Mouse (Mus musculus) urinary bladder, postnatal 36 days (tissue): Measurements from ENCODE around the gene Mrpl38.
"Not testable (repeated sequence)": the region's sequence is repeated elsewhere in the genome, so short reads cannot be mapped to it uniquely, and the experiment has no call there.

Experiments used
- DNase-seq, 2 experiments: peaks; one replicate each; pipeline ENCODE4 v3.0.0; 2022; ENCODE audit warnings: low spot score in 2 of 2, mixed read lengths in 1 of 2

Gene Mrpl38

GRCm38 (mm10) chr11:116145481-116146293, 7.0 kb upstream of the Mrpl38 start:
- no peak for DNase-seq

DNA sequence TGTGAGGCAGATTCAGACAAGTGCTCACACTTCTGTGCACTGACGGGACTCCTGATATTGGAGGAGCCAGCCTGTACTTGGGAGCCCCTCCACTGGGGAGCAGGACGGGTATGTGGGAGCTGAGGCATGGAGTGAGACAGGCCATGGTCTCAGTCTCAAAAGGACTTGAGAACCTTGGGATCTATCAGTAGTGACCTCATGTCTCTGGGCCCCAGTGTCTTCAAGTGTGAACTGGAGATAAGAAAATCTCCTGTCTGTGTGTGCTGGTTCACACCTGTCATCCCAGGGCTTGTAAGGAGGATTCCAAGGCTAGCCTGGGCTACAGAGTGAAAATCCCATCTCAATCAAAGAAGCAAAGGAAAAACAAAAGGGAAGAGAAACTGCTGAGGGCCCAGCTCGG, 4.8 kb upstream of the Mrpl38 start:
- no peak for DNase-seq

GRCm38 (mm10) chr11:116142211-116142991, 3.7 kb upstream of the Mrpl38 start:
- no peak for DNase-seq

GRCm38 (mm10) chr11:116138096-116138467, 586 bp downstream of the Mrpl38 start:
- DNase-seq = no peak

DNA sequence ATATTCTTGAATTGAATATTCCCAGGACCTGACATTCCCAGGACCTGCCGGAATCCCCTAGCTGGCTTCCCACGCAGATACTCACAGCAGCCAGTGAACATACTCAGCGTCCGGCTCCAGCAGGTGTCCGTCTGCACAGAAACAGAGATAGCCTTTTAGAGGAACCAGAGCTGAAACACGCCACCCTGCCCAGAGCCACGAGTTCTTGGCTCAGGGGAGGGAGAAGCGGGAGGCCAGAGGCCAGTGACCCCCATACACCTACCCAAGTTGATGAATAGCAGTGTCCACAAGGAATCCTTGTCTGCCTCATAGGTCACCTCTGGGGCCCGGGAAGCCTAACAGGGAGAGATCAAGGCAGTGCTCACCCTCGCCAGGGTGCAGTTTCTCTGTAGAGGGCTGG, 4.5 kb downstream of the Mrpl38 start:
- DNase-seq = no peak

DNA sequence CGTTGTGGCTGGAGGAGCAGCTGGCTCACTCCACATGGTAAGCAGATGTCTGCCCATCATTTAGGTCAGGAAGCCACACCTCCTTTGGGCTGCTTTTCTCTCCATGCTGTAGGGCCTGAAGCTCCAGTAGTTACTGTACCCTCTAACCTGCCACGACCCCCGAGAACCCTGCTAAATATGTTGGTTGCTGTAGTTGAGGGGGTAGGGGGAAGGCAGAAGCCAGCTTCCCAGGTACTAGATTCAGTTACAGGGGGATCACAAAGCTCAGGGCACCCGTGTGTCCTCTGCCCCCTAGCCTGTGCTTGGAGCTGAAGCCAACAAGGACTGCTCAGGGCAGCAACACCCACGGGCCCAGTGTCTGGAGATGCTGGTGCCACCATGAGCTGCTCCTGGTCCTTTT, 5.2 kb downstream of the Mrpl38 start:
- DNase-seq = no peak

DNA sequence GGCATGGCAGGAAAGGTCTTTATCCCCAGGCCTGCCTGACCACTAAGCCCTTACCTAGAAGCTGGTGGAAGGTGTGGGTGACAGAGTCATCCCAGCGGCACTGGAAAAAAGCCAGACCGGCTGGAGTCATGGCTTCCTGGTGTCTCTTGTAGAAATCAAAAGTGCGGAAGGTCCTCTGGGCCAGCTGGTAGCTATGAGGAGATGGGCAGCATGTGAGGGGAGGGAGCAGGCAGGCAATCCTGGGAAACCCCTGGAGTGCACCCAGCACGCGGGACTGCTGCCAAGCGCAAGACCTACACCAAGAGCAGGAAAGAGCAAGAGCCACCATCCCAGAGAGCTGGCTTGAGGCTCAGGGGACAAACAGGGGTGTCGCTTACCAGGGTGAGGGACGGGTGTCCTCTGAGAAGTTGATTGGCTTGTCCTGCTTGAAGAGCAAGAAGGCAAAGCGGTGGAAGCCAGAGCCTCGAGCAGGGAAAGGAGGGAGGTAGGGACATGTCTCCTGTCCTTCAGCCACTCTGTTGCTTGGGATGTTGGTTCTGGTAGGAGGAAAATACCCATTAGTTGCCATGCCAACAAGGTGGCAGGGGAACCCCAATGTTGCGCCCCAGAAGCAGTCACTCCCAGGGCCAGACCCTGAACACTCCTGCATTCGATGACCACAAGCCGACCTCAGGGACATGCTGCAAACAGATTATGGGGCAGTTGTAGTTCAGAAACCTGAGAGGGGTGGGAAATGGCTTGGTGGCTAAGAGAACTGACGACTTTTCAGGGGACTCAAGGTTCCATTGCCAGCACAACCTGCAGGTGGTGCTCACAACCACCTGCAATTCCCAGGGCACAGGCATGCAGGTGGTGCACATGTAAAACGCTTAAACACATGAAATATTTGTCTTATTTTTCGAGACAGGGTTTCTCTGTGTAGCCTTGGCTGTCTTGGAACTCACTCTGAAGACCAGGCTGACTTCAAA, 6.0 kb downstream of the Mrpl38 start:
- DNase-seq = no peak

GRCm38 (mm10) chr11:116131349-116132170, 7.1 kb downstream of the Mrpl38 start:
- no peak for DNase-seq

DNA sequence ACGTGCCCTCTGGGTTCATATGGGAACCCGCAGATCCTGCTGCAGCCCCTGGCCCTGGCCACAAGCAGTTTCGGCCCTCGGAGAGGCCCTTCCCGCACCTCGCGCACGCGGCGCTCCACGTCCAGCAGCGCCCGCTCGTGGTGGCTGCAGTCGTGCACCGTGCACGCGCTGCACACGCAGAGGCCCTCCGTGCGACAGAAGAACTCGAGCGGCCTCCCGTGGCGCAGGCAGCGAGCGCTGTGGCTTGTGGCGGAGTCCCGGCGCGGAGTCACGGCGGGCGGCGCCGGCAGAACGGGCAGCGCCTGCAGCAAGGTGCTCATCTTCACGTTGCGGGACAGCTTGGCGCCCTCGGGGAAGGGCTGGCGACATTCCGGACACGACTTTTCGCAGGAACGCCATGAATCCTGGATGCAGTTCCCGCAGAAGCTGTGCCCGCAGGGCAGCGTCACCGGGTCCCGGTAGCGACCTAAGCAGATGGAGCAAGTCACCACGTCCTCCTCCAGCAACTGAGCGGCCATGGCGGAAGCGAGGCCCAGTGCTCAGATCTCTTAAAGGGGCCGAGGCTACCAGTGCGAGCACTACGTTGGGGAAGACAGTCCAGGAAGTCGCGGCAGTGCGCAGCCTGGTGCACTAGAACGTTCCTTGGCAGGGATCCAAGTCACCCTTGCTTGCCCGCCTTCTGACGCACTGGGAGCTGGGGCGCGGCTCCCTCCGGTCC, 8.0 kb downstream of the Mrpl38 start, which contains the start of gene Trim65:
Gene Trim65 (minus strand): TSS at position 641 of the 718 bp plus-strand sequence.
- peak; percentile 81 to 91 for DNase-seq

GRCm38 (mm10) chr11:116129993-116130487, 8.6 kb downstream of the Mrpl38 start:
- DNase-seq = no peak

- no peak for DNase-seq
Measured at GRCm38 (mm10) chr11:116129091-116129790, 9.4 kb downstream of the Mrpl38 start.

DNA sequence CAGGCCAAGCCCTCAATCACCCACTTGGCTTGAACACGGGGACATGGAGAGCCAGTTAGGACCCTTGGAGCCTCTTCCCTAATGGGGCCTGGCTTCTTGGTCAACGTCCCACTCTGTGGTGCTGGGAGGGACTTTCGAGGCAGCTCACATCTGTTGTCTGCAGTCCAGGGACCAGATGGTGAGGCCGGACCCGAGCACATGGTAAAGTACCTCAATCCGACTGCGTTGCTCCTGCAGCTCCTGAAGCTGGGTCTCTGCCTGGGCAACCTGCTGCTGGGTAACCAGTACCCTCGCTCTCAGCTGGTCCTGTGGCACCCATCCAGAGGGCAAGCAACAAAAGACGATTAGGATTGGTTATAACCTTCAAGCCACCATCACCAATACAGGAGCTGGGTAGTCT, 10.7 kb downstream of the Mrpl38 start:
- DNase-seq = no peak

- DNase-seq = peak; percentile 49 to 77
Measured at GRCm38 (mm10) chr11:116127156-116127980, 11.3 kb downstream of the Mrpl38 start, which contains the start of gene Trim47. Trim47 (minus strand) TSS chr11:116127210.

DNA sequence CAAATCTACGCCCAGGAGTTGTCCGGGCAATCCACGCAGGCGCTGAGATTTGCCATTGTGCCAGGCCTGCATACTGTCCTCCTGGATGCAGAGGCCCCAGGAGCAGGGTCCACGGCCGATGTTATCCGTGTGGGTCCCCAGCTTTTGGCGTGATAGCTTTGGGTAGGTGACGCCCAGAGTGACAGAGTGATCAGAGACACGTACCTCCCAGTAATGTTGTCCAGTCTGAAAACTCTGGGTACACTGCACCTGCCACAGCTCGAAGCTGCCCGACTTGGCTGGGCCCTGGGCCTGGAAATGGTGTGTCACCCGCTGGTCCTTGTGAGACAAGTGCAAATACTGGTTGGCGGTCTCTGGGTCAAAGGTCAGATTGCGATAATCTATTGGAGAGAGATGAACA, 12.4 kb downstream of the Mrpl38 start:
- no peak for DNase-seq

GRCm38 (mm10) chr11:116121731-116122245, 16.9 kb downstream of the Mrpl38 start:
- DNase-seq = not testable (repeated sequence)

- no peak for DNase-seq
Measured at GRCm38 (mm10) chr11:116117819-116118218, 20.8 kb downstream of the Mrpl38 start.

GRCm38 (mm10) chr11:116117241-116117640, 21.4 kb downstream of the Mrpl38 start:
- DNase-seq = no peak

GRCm38 (mm10) chr11:116111611-116112203, 27.0 kb downstream of the Mrpl38 start:
- DNase-seq = no peak
